Mouse (Mus musculus) MEL (cell line): Measurements from ENCODE around the gene Morn1. TPM values are rescaled to one million over a fixed set of nuclear protein-coding genes. Genes with fewer than 3 reads are reported as not detected.

Experiments used
- DNase-seq: peaks from one replicate; pipeline ENCODE4 v3.0.0; 2011; ENCODE audit warnings: low read depth, low spot score
- H3K27ac ChIP-seq: 2 replicates; pipeline ENCODE4 v1.5.1; 2012; ENCODE audit warnings: low read depth, mild to moderate bottlenecking, control low read depth, low read length, moderate library complexity; ENCODE audit not compliant: control insufficient read depth
- H3K27me3 ChIP-seq, 2 experiments: fragments of 150-350 bp in 1 of 2; sonication (generic) in 1 of 2; 2 replicates each; pipeline ENCODE4 v1.6.1; 2012; ENCODE audit warnings: low read length in 2 of 2, mild to moderate bottlenecking in 2 of 2, improper control_type of control experiment in 1 of 2, moderate library complexity in 1 of 2; ENCODE audit not compliant: insufficient read depth in 2 of 2, control insufficient read depth in 1 of 2
- H3K36me3 ChIP-seq, 2 experiments: 2 replicates each; pipeline ENCODE4 v1.6.1; 2012 to 2014; ENCODE audit warnings: low read length in 2 of 2, improper control_type of control experiment in 1 of 2, inconsistent platforms in 1 of 2, mild to moderate bottlenecking in 1 of 2; ENCODE audit not compliant: insufficient read depth in 2 of 2, control insufficient read depth in 1 of 2
- H3K4me1 ChIP-seq, 2 experiments: fragments of 150-350 bp in 1 of 2; sonication (generic) in 1 of 2; 2 replicates each; pipeline ENCODE4 v1.6.1; 2012; ENCODE audit warnings: low read length in 2 of 2, improper control_type of control experiment in 1 of 2, mild to moderate bottlenecking in 1 of 2; ENCODE audit not compliant: insufficient read depth in 2 of 2, control insufficient read depth in 1 of 2
- H3K4me3 ChIP-seq, 2 experiments: fragments of 150-350 bp in 1 of 2; sonication (generic) in 1 of 2; 2 replicates each; pipeline ENCODE4 v1.5.1; 2012; ENCODE audit warnings: low read depth in 2 of 2, low read length in 2 of 2, mild to moderate bottlenecking in 2 of 2, moderate library complexity in 2 of 2, control low read depth in 1 of 2, improper control_type of control experiment in 1 of 2; ENCODE audit not compliant: control insufficient read depth in 1 of 2, insufficient read depth in 1 of 2
- H3K79me2 ChIP-seq: 2 replicates; pipeline ENCODE4 v1.6.1; 2012; ENCODE audit warnings: mild to moderate bottlenecking, low read length, moderate library complexity; ENCODE audit not compliant: control insufficient read depth, poor library complexity, insufficient read depth
- H3K9ac ChIP-seq: 2 replicates; pipeline ENCODE4 v1.6.1; 2012; ENCODE audit warnings: low read depth, mild to moderate bottlenecking, control low read depth, low read length, moderate library complexity; ENCODE audit not compliant: control insufficient read depth, poor library complexity, severe bottlenecking
- H3K9me3 ChIP-seq: fragments of 150-350 bp; sonication (generic); replicated peaks from 2 replicates; pipeline ENCODE4 v1.6.1; 2012; ENCODE audit warnings: mild to moderate bottlenecking, low read length, improper control_type of control experiment, moderate library complexity; ENCODE audit not compliant: insufficient read depth
- BHLHE40 ChIP-seq: IDR thresholded peaks from 2 replicates; pipeline ENCODE4 v1.6.1; 2012; ENCODE audit warnings: low read depth, mild to moderate bottlenecking, inconsistent platforms, low read length, improper control_type of control experiment, borderline replicate concordance
- CTCF ChIP-seq, 3 experiments: IDR thresholded peaks in 2 of 3; conservative IDR thresholded peaks in 1 of 3; 2 replicates each; pipeline ENCODE4 v1.5.1; 2011 to 2012; ENCODE audit warnings: low read length in 3 of 3, low read depth in 2 of 3, mild to moderate bottlenecking in 2 of 3, improper control_type of control experiment in 1 of 3, inconsistent platforms in 1 of 3, mixed read lengths in 1 of 3, moderate library complexity in 1 of 3; ENCODE audit not compliant: control insufficient read depth in 1 of 3, insufficient read depth in 1 of 3, poor library complexity in 1 of 3, severe bottlenecking in 1 of 3
- ELF1 ChIP-seq: IDR thresholded peaks from 2 replicates; pipeline ENCODE4 v1.6.1; 2014; ENCODE audit warnings: low read depth, mild to moderate bottlenecking, inconsistent platforms, low read length, improper control_type of control experiment, moderate library complexity
- EP300 ChIP-seq, 2 experiments: IDR thresholded peaks; 2 replicates each; pipeline ENCODE4 v1.6.1; 2011; ENCODE audit warnings: improper control_type of control experiment in 2 of 2, low read length in 2 of 2, low read depth in 1 of 2, mild to moderate bottlenecking in 1 of 2
- ETS1 ChIP-seq: IDR thresholded peaks from 2 replicates; pipeline ENCODE4 v1.6.1; 2012; ENCODE audit warnings: low read depth, mild to moderate bottlenecking, inconsistent platforms, low read length, improper control_type of control experiment, moderate library complexity
- GABPA ChIP-seq: IDR thresholded peaks from 2 replicates; pipeline ENCODE4 v1.6.1; 2012; ENCODE audit warnings: low read depth, mild to moderate bottlenecking, inconsistent platforms, low read length, improper control_type of control experiment, moderate library complexity
- JUND ChIP-seq: IDR thresholded peaks from 2 replicates; pipeline ENCODE4 v1.6.1; 2011; ENCODE audit warnings: low read depth, mild to moderate bottlenecking, improper control_type of control experiment, low read length
- KAT2A ChIP-seq: conservative IDR thresholded peaks from 2 replicates; pipeline ENCODE4 v1.6.1; 2012; ENCODE audit warnings: low read depth, low read length, improper control_type of control experiment, inconsistent platforms
- MAFK ChIP-seq: IDR thresholded peaks from 2 replicates; pipeline ENCODE4 v1.6.1; 2011; ENCODE audit warnings: low read depth, mild to moderate bottlenecking, low read length, improper control_type of control experiment, borderline replicate concordance
- MAX ChIP-seq: IDR thresholded peaks from 2 replicates; pipeline ENCODE4 v1.6.1; 2011; ENCODE audit warnings: low read length, improper control_type of control experiment
- MEF2A ChIP-seq: IDR thresholded peaks from 2 replicates; pipeline ENCODE4 v1.6.1; 2014; ENCODE audit warnings: low read depth, mild to moderate bottlenecking, inconsistent platforms, low read length, improper control_type of control experiment; ENCODE audit not compliant: poor library complexity, insufficient replicate concordance, severe bottlenecking; ENCODE audit errors: extremely low read depth
- MXI1 ChIP-seq: IDR thresholded peaks from 2 replicates; pipeline ENCODE4 v1.6.1; 2011; ENCODE audit warnings: mild to moderate bottlenecking, low read depth, low read length, improper control_type of control experiment
- MYB ChIP-seq: IDR thresholded peaks from 2 replicates; pipeline ENCODE4 v1.6.1; 2011; ENCODE audit warnings: mild to moderate bottlenecking, low read depth, low read length, improper control_type of control experiment
- MYC ChIP-seq: IDR thresholded peaks from 2 replicates; pipeline ENCODE4 v1.6.1; 2011; ENCODE audit warnings: low read depth, mild to moderate bottlenecking, low read length, improper control_type of control experiment, moderate library complexity
- NRF1 ChIP-seq: IDR thresholded peaks from 2 replicates; pipeline ENCODE4 v1.6.1; 2014; ENCODE audit warnings: low read depth, mild to moderate bottlenecking, inconsistent platforms, low read length, improper control_type of control experiment, moderate library complexity; ENCODE audit not compliant: poor library complexity, insufficient read depth, severe bottlenecking
- POLR2A ChIP-seq, 2 experiments: IDR thresholded peaks; 2 replicates each; pipeline ENCODE4 v1.6.1; 2011 to 2012; ENCODE audit warnings: low read length in 2 of 2, mild to moderate bottlenecking in 2 of 2, control low read depth in 1 of 2, improper control_type of control experiment in 1 of 2, low read depth in 1 of 2, moderate library complexity in 1 of 2; ENCODE audit not compliant: control insufficient read depth in 1 of 2, insufficient read depth in 1 of 2, poor library complexity in 1 of 2
- POLR2AphosphoS2 ChIP-seq: IDR thresholded peaks from 2 replicates; pipeline ENCODE4 v1.6.1; 2011; ENCODE audit warnings: low read length, improper control_type of control experiment
- RCOR1 ChIP-seq: IDR thresholded peaks from 2 replicates; pipeline ENCODE4 v1.6.1; 2012; ENCODE audit warnings: low read depth, mild to moderate bottlenecking, inconsistent platforms, low read length, improper control_type of control experiment
- SIN3A ChIP-seq: IDR thresholded peaks from 2 replicates; pipeline ENCODE4 v1.6.1; 2012; ENCODE audit warnings: low read length, improper control_type of control experiment, inconsistent platforms
- SMC3 ChIP-seq: IDR thresholded peaks from 2 replicates; pipeline ENCODE4 v1.6.1; 2011; ENCODE audit warnings: low read depth, low read length, improper control_type of control experiment
- TBP ChIP-seq: IDR thresholded peaks from 2 replicates; pipeline ENCODE4 v1.8.0; 2011; ENCODE audit warnings: low read depth, low read length, improper control_type of control experiment
- TCF12 ChIP-seq: IDR thresholded peaks from 2 replicates; pipeline ENCODE4 v1.6.1; 2014; ENCODE audit warnings: low read depth, mild to moderate bottlenecking, inconsistent platforms, low read length, improper control_type of control experiment, moderate library complexity
- UBTF ChIP-seq: IDR thresholded peaks from 2 replicates; pipeline ENCODE4 v1.6.1; 2012; ENCODE audit warnings: low read depth, mild to moderate bottlenecking, inconsistent platforms, low read length, improper control_type of control experiment, moderate library complexity, borderline replicate concordance; ENCODE audit not compliant: insufficient read depth
- USF2 ChIP-seq, 2 experiments: IDR thresholded peaks; 2 replicates each; pipeline ENCODE4 v1.6.1; 2011 to 2012; ENCODE audit warnings: improper control_type of control experiment in 2 of 2, low read length in 2 of 2, borderline replicate concordance in 1 of 2, inconsistent platforms in 1 of 2, low read depth in 1 of 2, mild to moderate bottlenecking in 1 of 2; ENCODE audit not compliant: insufficient read depth in 1 of 2
- ZKSCAN1 ChIP-seq: IDR thresholded peaks from 2 replicates; pipeline ENCODE4 v1.6.1; 2012; ENCODE audit warnings: low read depth, mild to moderate bottlenecking, inconsistent platforms, low read length, improper control_type of control experiment, moderate library complexity
- ZNF384 ChIP-seq: IDR thresholded peaks from 2 replicates; pipeline ENCODE4 v1.6.1; 2012; ENCODE audit warnings: low read depth, mild to moderate bottlenecking, inconsistent platforms, low read length, improper control_type of control experiment
- polyA plus RNA-seq, 2 experiments: library from polyadenylated mRNA; stranded (reverse) in 1 of 2; unstranded in 1 of 2; fragments of >175 nt in 1 of 2; fragments of >200 nt in 1 of 2; gene quantifications; 2 replicates each; pipeline versions ENCODE4 v1.2.1 to v1.2.4; 2012; ENCODE audit warnings: low replicate concordance in 2 of 2, low read depth in 1 of 2; ENCODE audit not compliant: insufficient read length in 2 of 2, insufficient read depth in 1 of 2, missing spikeins in 1 of 2
- total RNA-seq: library from RNA; depleted of rRNA; stranded (reverse); fragments of 300-350 nt; gene quantifications from 2 replicates; pipeline ENCODE4 v1.2.3, GENCODE M21; 2012

The Morn1 gene
- total and polyA plus RNA-seq, 3 experiments, result 4.1 to 4.4 TPM; not detected in 1

GRCm38 (mm10) chr4:155176210-155176609 is 89.8 kb downstream of the Morn1 start:
- TF ChIP-seq USF2 (IDR thresholded peaks at IDR 0.05; ENCODE audit: borderline replicate concordance in 1 of 2, insufficient read depth in 1 of 2, low read depth in 1 of 2, low read length in 2 of 2) (no peak), JUND (no peak), KAT2A (no peak), ETS1 (no peak), TCF12 (no peak), MEF2A (no peak), RCOR1 (no peak), CTCF (IDR thresholded peaks at IDR 0.05 in 2 of 3, conservative IDR thresholded peaks at IDR 0.05 in 1 of 3; ENCODE audit: control insufficient read depth in 1 of 3, insufficient read depth in 1 of 3, low read depth in 2 of 3, low read length in 3 of 3, poor library complexity in 1 of 3, severe bottlenecking in 1 of 3) (no peak), MYB (no peak), GABPA (no peak), MYC (no peak), SMC3 (no peak), ELF1 (no peak)
- DNase-seq, result no peak
- no peak overlapping the region for H3K27ac ChIP-seq
- peaks cover 0 to 25% of the 10 kb centered on the region in 2 experiments; a peak in 3 of 4 replicates for H3K36me3 ChIP-seq
- peaks cover 2% of the 10 kb centered on the region for H3K79me2 ChIP-seq
- H3K27me3 ChIP-seq, result no peaks in the 10 kb centered on the region
- no peak overlapping the region for H3K4me3 ChIP-seq
- no peaks in the 10 kb centered on the region for H3K9me3 ChIP-seq
- H3K4me1 ChIP-seq, result peaks cover 9 to 34% of the 10 kb centered on the region in 2 experiments
- no peak overlapping the region for H3K9ac ChIP-seq

- peaks cover 0 to 21% of the 10 kb centered on the region in 2 experiments; a peak in 3 of 4 replicates for H3K36me3 ChIP-seq
- TF ChIP-seq NRF1, result no peak
- no peak for TF ChIP-seq UBTF
- TF ChIP-seq BHLHE40, result no peak
- TF ChIP-seq EP300 (IDR thresholded peaks at IDR 0.05; ENCODE audit: low read depth in 1 of 2, low read length in 2 of 2), result peak in 1 of 2 experiments; percentile 33; a peak in 1 of 4 replicates
- TF ChIP-seq POLR2AphosphoS2, result no peak
- no peak for TF ChIP-seq JUND
- TF ChIP-seq TCF12, result 0 out of 2 replicates have a peak, but pooled peaks have one; percentile 11
- TF ChIP-seq MAFK, result no peak
- peak; percentile 49; the same call in 1 of the 2 replicates for TF ChIP-seq MXI1
- no peak for TF ChIP-seq ZKSCAN1
- 0 out of 2 replicates have a peak, but pooled peaks have one; percentile 33 for TF ChIP-seq TBP
- TF ChIP-seq MAX, result peak; percentile 40; the same call in 1 of the 2 replicates
- TF ChIP-seq POLR2A (IDR thresholded peaks at IDR 0.05; ENCODE audit: control insufficient read depth in 1 of 2, insufficient read depth in 1 of 2, low read depth in 1 of 2, low read length in 2 of 2, poor library complexity in 1 of 2), result peak in 1 of 2 experiments; percentile 35; a peak in 1 of 4 replicates
- TF ChIP-seq ZNF384, result peak; percentile 40; the same call in 1 of the 2 replicates
- no peak for TF ChIP-seq SMC3
- no peak for TF ChIP-seq RCOR1
- peak; percentile 72 for TF ChIP-seq SIN3A
- 0 out of 2 replicates have a peak, but pooled peaks have one; percentile 23 for TF ChIP-seq MYC
- H3K9me3 ChIP-seq, result no peaks in the 10 kb centered on the region
- H3K9ac ChIP-seq, result peak overlapping the region; percentile 60
- H3K4me3 ChIP-seq, result peak overlapping the region in 1 of 2 experiments; percentile 10; a peak in 1 of 4 replicates
- H3K27me3 ChIP-seq, result no peaks in the 10 kb centered on the region
- peaks cover 6 to 26% of the 10 kb centered on the region in 2 experiments for H3K4me1 ChIP-seq
- peak overlapping the region; percentile 51 for H3K27ac ChIP-seq
- DNase-seq, result peak; percentile 77
- peaks cover 3% of the 10 kb centered on the region; the same call in 1 of the 2 replicates for H3K79me2 ChIP-seq
Measured at GRCm38 (mm10) chr4:155178274-155178673, 91.9 kb downstream of the Morn1 start.
